Mouse (Mus musculus): ENCODE measurements around the gene Zmiz1.

DNA sequence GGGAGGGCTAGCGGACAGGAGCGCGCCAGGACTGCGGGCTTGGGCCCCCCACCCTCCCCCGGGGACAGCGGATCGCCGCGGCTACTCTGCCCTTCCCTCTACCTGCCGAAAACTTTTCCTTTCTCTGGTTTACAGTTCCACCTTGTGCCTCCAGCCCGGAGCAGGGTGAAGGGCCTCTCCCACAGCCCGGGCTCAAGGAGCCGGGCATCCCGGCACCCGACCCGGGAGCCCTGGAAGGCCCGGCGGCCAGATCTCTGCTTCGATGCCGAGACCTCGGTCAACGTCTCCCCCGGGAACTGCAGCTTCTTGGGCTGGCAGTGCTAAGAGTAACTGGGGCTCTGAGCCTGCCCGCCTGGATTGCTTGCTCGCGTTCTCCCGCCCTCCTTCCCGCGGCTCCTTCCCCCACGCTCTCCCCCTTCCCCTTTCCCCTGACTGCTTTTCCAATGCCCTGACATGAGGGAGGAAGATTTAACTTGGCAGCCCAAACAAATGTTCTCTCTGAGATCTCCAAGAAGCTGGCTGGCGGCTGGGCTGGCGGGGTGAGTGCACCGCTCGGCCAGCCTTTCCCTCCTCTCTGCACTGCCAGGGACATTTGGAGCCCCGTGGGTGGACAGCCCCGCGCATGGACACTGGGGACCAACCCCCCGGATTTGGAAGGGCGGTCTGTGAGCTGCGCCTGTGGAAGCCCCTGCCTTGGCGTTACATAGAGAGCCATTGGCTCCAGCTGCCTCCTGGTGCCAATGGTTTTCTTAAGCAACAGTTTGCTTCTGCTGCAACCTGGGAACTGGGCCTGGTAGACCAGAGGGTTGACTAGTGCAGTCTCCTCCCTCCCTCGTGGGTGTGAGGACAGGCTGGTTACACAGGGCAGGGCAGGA, 2.1 kb downstream of the Zmiz1 start:
- TF ChIP-seq GATA1 (IDR thresholded peaks at IDR 0.05; ENCODE audit: low read length), result no peak
- no peak for TF ChIP-seq TAL1 (IDR thresholded peaks at IDR 0.05; ENCODE audit: low read length)
